Mouse (Mus musculus) CH12.LX (cell line): Measurements from ENCODE around the gene Magi2. TPM values are rescaled to one million over a fixed set of nuclear protein-coding genes. Genes with fewer than 3 reads are reported as not detected.

ENCODE experiments used
- DNase-seq: peaks from one replicate; pipeline ENCODE4 v3.0.0-alpha.2; 2013; ENCODE audit errors: extremely low read depth
- H3K27ac ChIP-seq: 2 replicates; pipeline ENCODE4 v1.5.1; 2012; ENCODE audit warnings: low read depth, mild to moderate bottlenecking, control low read depth, moderate library complexity; ENCODE audit not compliant: insufficient read depth
- H3K27me3 ChIP-seq: replicated peaks from 2 replicates; pipeline ENCODE3; 2012; ENCODE audit warnings: inconsistent platforms
- H3K36me3 ChIP-seq, 2 experiments: replicated peaks in 1 of 2; 2 replicates each; pipeline versions ENCODE3 to v1.6.1; 2012; ENCODE audit warnings: inconsistent platforms in 1 of 2, low read length in 1 of 2, mild to moderate bottlenecking in 1 of 2, mixed read lengths in 1 of 2, moderate library complexity in 1 of 2; ENCODE audit not compliant: control insufficient read depth in 1 of 2, insufficient read depth in 1 of 2
- H3K4me1 ChIP-seq, 2 experiments: 2 replicates each; pipeline ENCODE4 v1.6.1; 2012; ENCODE audit warnings: inconsistent platforms in 1 of 2, moderate library complexity in 1 of 2; ENCODE audit not compliant: insufficient read depth in 2 of 2, control insufficient read depth in 1 of 2
- H3K4me2 ChIP-seq: 2 replicates; pipeline ENCODE4 v1.6.1; 2012; ENCODE audit warnings: low read depth, mild to moderate bottlenecking, control low read depth; ENCODE audit not compliant: poor library complexity, insufficient read depth, severe bottlenecking
- H3K4me3 ChIP-seq, 3 experiments: fragments of 150-350 bp in 1 of 3; sonication (generic) in 1 of 3; replicated peaks in 1 of 3; 2 replicates each; pipeline versions ENCODE3 to v1.5.1; 2011 to 2012; ENCODE audit warnings: low read depth in 2 of 3, low read length in 2 of 3, mild to moderate bottlenecking in 2 of 3, moderate library complexity in 2 of 3, control low read depth in 1 of 3, improper control_type of control experiment in 1 of 3, inconsistent platforms in 1 of 3, mixed read lengths in 1 of 3; ENCODE audit not compliant: poor library complexity in 1 of 3
- H3K79me2 ChIP-seq: replicated peaks from 2 replicates; pipeline ENCODE4 v1.6.1; 2012; ENCODE audit warnings: mild to moderate bottlenecking, moderate library complexity; ENCODE audit not compliant: control insufficient read depth, poor library complexity, insufficient read depth, severe bottlenecking; ENCODE audit errors: extremely low read depth
- H3K9ac ChIP-seq: 2 replicates; pipeline ENCODE4 v1.6.1; 2012; ENCODE audit warnings: low read depth, mild to moderate bottlenecking, control low read depth, moderate library complexity; ENCODE audit not compliant: insufficient read depth
- H3K9me3 ChIP-seq: replicated peaks from 2 replicates; pipeline ENCODE3; 2012; ENCODE audit warnings: low read length, inconsistent platforms, mixed read lengths
- BHLHE40 ChIP-seq: IDR thresholded peaks from 2 replicates; pipeline ENCODE4 v1.6.1; 2011; ENCODE audit warnings: mild to moderate bottlenecking, low read depth, low read length, improper control_type of control experiment
- CTCF ChIP-seq, 2 experiments: IDR thresholded peaks in 1 of 2; conservative IDR thresholded peaks in 1 of 2; 2 replicates each; pipeline ENCODE4 v1.5.1; 2011 to 2012; ENCODE audit warnings: low read depth in 2 of 2, low read length in 2 of 2, improper control_type of control experiment in 1 of 2, inconsistent platforms in 1 of 2, mild to moderate bottlenecking in 1 of 2, moderate library complexity in 1 of 2
- E2F4 ChIP-seq: IDR thresholded peaks from 2 replicates; pipeline ENCODE4 v1.6.1; 2011; ENCODE audit warnings: low read depth, low read length, improper control_type of control experiment; ENCODE audit not compliant: insufficient replicate concordance
- ELF1 ChIP-seq: IDR thresholded peaks from 2 replicates; pipeline ENCODE4 v1.6.1; 2014; ENCODE audit warnings: low read depth, mild to moderate bottlenecking, inconsistent platforms, low read length, improper control_type of control experiment
- EP300 ChIP-seq: IDR thresholded peaks from 2 replicates; pipeline ENCODE4 v1.6.1; 2011; ENCODE audit warnings: low read length, improper control_type of control experiment
- ETS1 ChIP-seq: conservative IDR thresholded peaks from 2 replicates; pipeline ENCODE4 v1.6.1; 2012; ENCODE audit warnings: low read depth, mild to moderate bottlenecking, inconsistent platforms, low read length, improper control_type of control experiment, moderate library complexity
- IRF4 ChIP-seq: IDR thresholded peaks from 2 replicates; pipeline ENCODE4 v1.6.1; 2014; ENCODE audit warnings: low read depth, mild to moderate bottlenecking, inconsistent platforms, low read length, improper control_type of control experiment
- JUN ChIP-seq: IDR thresholded peaks from 2 replicates; pipeline ENCODE4 v1.6.1; 2011; ENCODE audit warnings: low read depth, mild to moderate bottlenecking, low read length, improper control_type of control experiment, moderate library complexity; ENCODE audit not compliant: insufficient read depth
- KAT2A ChIP-seq: IDR thresholded peaks from 2 replicates; pipeline ENCODE4 v1.6.1; 2012; ENCODE audit warnings: low read length, improper control_type of control experiment, inconsistent platforms; ENCODE audit not compliant: insufficient replicate concordance
- MAFK ChIP-seq: IDR thresholded peaks from 2 replicates; pipeline ENCODE4 v1.6.1; 2011; ENCODE audit warnings: low read length, improper control_type of control experiment; ENCODE audit not compliant: insufficient replicate concordance
- MAZ ChIP-seq: IDR thresholded peaks from 2 replicates; pipeline ENCODE4 v1.6.1; 2012; ENCODE audit warnings: low read depth, mild to moderate bottlenecking, inconsistent platforms, low read length, improper control_type of control experiment, moderate library complexity
- MYC ChIP-seq: IDR thresholded peaks from 2 replicates; pipeline ENCODE4 v1.6.1; 2011; ENCODE audit warnings: low read depth, mild to moderate bottlenecking, improper control_type of control experiment, low read length
- NELFE ChIP-seq: IDR thresholded peaks from 2 replicates; pipeline ENCODE4 v1.6.1; 2011; ENCODE audit warnings: low read depth, low read length, improper control_type of control experiment
- NRF1 ChIP-seq: IDR thresholded peaks from 2 replicates; pipeline ENCODE4 v1.6.1; 2014; ENCODE audit warnings: low read depth, mild to moderate bottlenecking, inconsistent platforms, low read length, improper control_type of control experiment, moderate library complexity
- POLR2A ChIP-seq: IDR thresholded peaks from 2 replicates; pipeline ENCODE4 v1.6.1; 2011; ENCODE audit warnings: low read depth, mild to moderate bottlenecking, improper control_type of control experiment, low read length
- POLR2AphosphoS2 ChIP-seq: IDR thresholded peaks from 2 replicates; pipeline ENCODE4 v1.6.1; 2011; ENCODE audit warnings: low read depth, low read length, improper control_type of control experiment
- RAD21 ChIP-seq: IDR thresholded peaks from 2 replicates; pipeline ENCODE4 v1.6.1; 2011; ENCODE audit warnings: low read depth, mild to moderate bottlenecking, low read length, improper control_type of control experiment, moderate library complexity
- TCF12 ChIP-seq: IDR thresholded peaks from 2 replicates; pipeline ENCODE4 v1.6.1; 2014; ENCODE audit warnings: low read depth, mild to moderate bottlenecking, inconsistent platforms, low read length, improper control_type of control experiment
- USF2 ChIP-seq: conservative IDR thresholded peaks from 2 replicates; pipeline ENCODE4 v1.6.1; 2011; ENCODE audit warnings: low read depth, low read length, improper control_type of control experiment
- ZC3H11A ChIP-seq: IDR thresholded peaks from 2 replicates; pipeline ENCODE4 v1.6.1; 2012; ENCODE audit warnings: low read depth, mild to moderate bottlenecking, inconsistent platforms, low read length, improper control_type of control experiment
- ZKSCAN1 ChIP-seq: IDR thresholded peaks from 2 replicates; pipeline ENCODE4 v1.6.1; 2012; ENCODE audit warnings: low read depth, inconsistent platforms, low read length, improper control_type of control experiment, borderline replicate concordance
- ZMIZ1 ChIP-seq: IDR thresholded peaks from 2 replicates; pipeline ENCODE4 v1.6.1; 2012; ENCODE audit warnings: low read depth, mild to moderate bottlenecking, inconsistent platforms, low read length, improper control_type of control experiment
- ZNF384 ChIP-seq: IDR thresholded peaks from 2 replicates; pipeline ENCODE4 v1.6.1; 2012; ENCODE audit warnings: low read depth, low read length, improper control_type of control experiment, inconsistent platforms
- dilution Hi-C: fragments of 300-500 bp; cut with MboI; formaldehyde crosslinking; loops from 2 replicates; pipeline ENCODE4 v1.14.3; 2020; ENCODE audit warnings: low sequenced_read_pairs; ENCODE audit not compliant: extremely low pct_unique_long_range_greater_than_20kb, extremely low pct_ligation_motif_present
- in situ Hi-C: fragments of 300-500 bp; cut with MboI; formaldehyde crosslinking; loops from 3 replicates; pipeline ENCODE4 v1.14.3; 2019; ENCODE audit warnings: low sequenced_read_pairs, low pct_ligation_motif_present, low pct_unique_long_range_greater_than_20kb, mixed read lengths
- polyA plus RNA-seq: library from polyadenylated mRNA; unstranded; fragments of >175 nt; gene quantifications from 2 replicates; pipeline ENCODE4 v1.2.1, GENCODE M21; 2012; ENCODE audit warnings: low read depth; ENCODE audit not compliant: insufficient read length
- total RNA-seq, 2 experiments: library from RNA; depleted of rRNA; stranded (reverse); fragments of 300-350 nt in 1 of 2; fragments of >200 nt in 1 of 2; gene quantifications; 2 replicates each; pipeline ENCODE4 v1.2.3; 2012 to 2014

Magi2 gene
- total and polyA plus RNA-seq, 3 experiments: 0.37 to 0.63 (median 0.42) TPM

DNA sequence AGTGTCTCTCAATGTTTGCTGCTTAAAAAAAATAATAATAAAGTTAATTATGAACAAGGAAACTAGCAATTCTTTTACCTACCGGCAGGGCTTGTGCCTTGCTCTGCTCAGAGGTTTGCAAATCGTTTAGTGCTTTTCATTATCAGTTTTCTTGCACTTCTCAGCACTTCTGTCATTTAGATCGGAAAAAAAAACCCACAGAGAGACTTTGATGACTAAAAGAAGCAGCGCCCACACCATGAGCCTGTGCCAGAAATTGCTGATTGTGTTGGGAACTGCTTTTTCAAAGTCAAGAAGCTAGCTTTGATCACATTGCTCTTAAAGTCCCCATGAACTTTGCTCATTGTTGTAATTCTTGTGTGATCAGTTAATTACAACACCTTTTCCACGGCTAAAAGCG lies 860.2 kb downstream of the Magi2 start:
- H3K27me3 ChIP-seq: no peaks in the 10 kb centered on the region
- dilution Hi-C loops: no loop called here
- peaks cover 0 to 16% of the 10 kb centered on the region in 2 experiments; a peak in 2 of 4 replicates for H3K4me1 ChIP-seq
- H3K4me2 ChIP-seq: peak overlapping the region; percentile 29; the same call in 1 of the 2 replicates
- H3K9me3 ChIP-seq: no peaks in the 10 kb centered on the region
- peak; percentile 24 for DNase-seq
- no peak overlapping the region for H3K4me3 ChIP-seq
- H3K9ac ChIP-seq: no peak overlapping the region
- no peak overlapping the region for H3K27ac ChIP-seq
- TF ChIP-seq JUN (no peak), ZNF384 (peak; percentile 22; the same call in 1 of the 2 replicates), CTCF (conservative IDR thresholded peaks at IDR 0.05 in 1 of 2, IDR thresholded peaks at IDR 0.05 in 1 of 2; ENCODE audit: low read depth in 2 of 2, low read length in 2 of 2) (peak in 1 of 2 experiments; percentile 24; a peak in 2 of 4 replicates)
- TF ChIP-seq, all 38 proteins: peak for 2
- H3K36me3 ChIP-seq: no peaks in the 10 kb centered on the region
- in situ Hi-C loops: no loop called here
- H3K79me2 ChIP-seq: no peaks in the 10 kb centered on the region

DNA sequence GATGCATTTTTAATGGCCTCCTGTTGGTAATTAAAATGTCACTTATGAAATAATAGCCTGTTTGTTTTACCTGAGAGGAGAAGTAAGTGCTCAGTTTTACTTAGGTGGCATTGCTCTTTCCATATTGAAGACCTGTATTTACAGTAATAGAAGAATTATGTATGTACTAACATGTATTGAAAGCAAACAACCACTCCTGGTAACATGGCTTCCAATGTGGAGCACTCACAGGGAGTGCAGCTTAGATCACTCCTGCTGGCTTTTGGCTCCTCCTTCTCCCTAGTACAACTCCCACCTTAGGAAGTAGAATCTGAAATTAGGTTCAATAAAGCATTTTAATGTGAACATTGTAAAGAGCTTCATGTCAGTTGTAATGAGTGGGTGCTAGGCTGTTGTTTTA lies 877.0 kb downstream of the Magi2 start:
- Histone ChIP-seq H3K9ac (no peak overlapping the region), H3K79me2 (no peaks in the 10 kb centered on the region), H3K27ac (no peak overlapping the region), H3K36me3 (no peaks in the 10 kb centered on the region), H3K4me1 (no peaks in the 10 kb centered on the region), H3K4me2 (no peak overlapping the region), H3K9me3 (no peaks in the 10 kb centered on the region), H3K27me3 (no peaks in the 10 kb centered on the region), H3K4me3 (no peak overlapping the region)
- in situ Hi-C loops: no loop called here
- TF ChIP-seq NELFE (no peak), IRF4 (no peak), TCF12 (no peak), USF2 (no peak), RAD21 (no peak), ELF1 (no peak), ETS1 (no peak), NRF1 (no peak), ZC3H11A (no peak), KAT2A (no peak), ZKSCAN1 (no peak), BHLHE40 (no peak), E2F4 (no peak), POLR2AphosphoS2 (no peak), MYC (no peak), EP300 (no peak), ZMIZ1 (no peak), MAFK (no peak), MAZ (no peak), POLR2A (no peak)
- no peak for DNase-seq
- dilution Hi-C loops: no loop called here
